ENCODE assay signal across 9 mouse cellular contexts in the genomic region with DNA sequence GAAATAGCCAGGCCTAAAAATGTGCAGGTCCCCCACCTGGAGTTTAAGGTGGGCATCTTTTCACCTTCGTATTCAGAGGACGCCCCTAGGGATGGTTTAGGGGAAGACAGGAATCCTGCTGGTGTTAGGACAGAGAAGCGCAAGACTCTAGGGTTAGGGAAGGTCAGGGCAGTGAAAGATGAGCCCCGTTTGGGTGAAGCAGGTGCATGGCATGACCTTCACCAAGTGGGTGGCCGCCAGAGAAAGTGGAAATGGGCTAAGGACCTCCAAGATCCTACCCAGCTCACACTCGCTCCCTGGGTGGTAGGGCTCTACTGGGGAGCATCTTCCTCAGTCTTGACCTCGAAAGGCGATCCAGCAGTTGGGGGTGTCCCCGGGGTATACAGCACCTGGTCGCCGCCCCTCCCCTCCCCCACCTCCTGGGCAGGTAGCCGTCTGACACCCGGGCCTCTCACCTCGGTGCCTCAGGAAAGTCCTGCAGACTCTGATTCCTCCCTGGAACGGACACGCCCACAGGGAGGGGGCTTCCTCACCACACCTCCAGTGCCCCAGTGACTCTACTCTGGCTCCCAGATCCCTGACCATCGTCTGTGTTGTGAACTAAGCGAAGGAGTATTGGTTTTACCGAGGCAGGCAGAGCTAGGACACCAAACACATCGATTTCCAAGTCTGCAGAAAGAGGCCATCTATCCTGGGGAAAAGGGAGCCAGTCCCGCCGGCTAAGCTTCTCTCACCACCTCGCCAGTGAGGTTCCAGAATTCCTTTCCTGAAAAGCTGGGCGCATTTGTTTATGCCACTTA. TPM values are rescaled to one million over a fixed set of nuclear protein-coding genes. Genes with fewer than 3 reads are reported as not detected.
DNase-seq lines count a peak whose midpoint lies in the region; ATAC-seq and TF ChIP-seq lines count a peak whose summit lies in the region.
"Had no signal": no experiment of that assay in that cellular context is flagged by ENCODE, and none has a peak within 500 bp of the region (broad histone marks: within the 10 kb centered on the region; RNA-seq: fewer than 3 reads in every experiment).

No protein-coding gene starts in this region.

- H3K9me3 ChIP-seq in E14TG2a.4 (ENCODE audit: low read length), result no peaks in the 10 kb centered on the region
- no peaks in the 10 kb centered on the region for H3K9me3 ChIP-seq in forebrain, embryonic 16.5 days (ENCODE audit: control insufficient read depth, low read length)
- no peaks in the 10 kb centered on the region for H3K9me3 ChIP-seq in liver, embryonic 15.5 days (replicated peaks)

- no peak overlapping the region for H3K9ac ChIP-seq in heart, adult 2 months (ENCODE audit: low read depth, low read length)
- no peak overlapping the region for H3K9ac ChIP-seq in forebrain, embryonic 16.5 days (replicated peaks; ENCODE audit: low read depth, low read length)
- H3K9ac ChIP-seq in liver, embryonic 15.5 days, result no peak overlapping the region

- DNase-seq in heart, adult 2 months, result no peak
- DNase-seq in heart, adult 9 months (ENCODE audit: low spot score in 2 of 2), result no peak
- DNase-seq in retina, embryonic 14.5 days (ENCODE audit: low spot score), result no peak
- DNase-seq in layer of hippocampus, adult 9-10 months (ENCODE audit: low spot score), result no peak
- no peak for DNase-seq in right cerebral cortex, adult 2 months (ENCODE audit: low spot score in 2 of 2)
- DNase-seq: cerebellum, adult 2 months had no signal

- TF ChIP-seq EP300 in heart, adult 2 months (IDR thresholded peaks at IDR 0.05; ENCODE audit: insufficient read depth, low read depth, low read length), result no peak

- no peaks in the 10 kb centered on the region for H3K79me2 ChIP-seq in heart, adult 2 months (replicated peaks; ENCODE audit: control insufficient read depth, insufficient read depth, low read length)

- WGBS in heart, adult 2 months, result 8% methylated on average over 22 of the region's 24 CpGs
- WGBS in forebrain, embryonic 16.5 days, result 14% methylated on average over 24 of the region's 24 CpGs
- 4% methylated on average over 24 of the region's 24 CpGs for WGBS in liver, embryonic 15.5 days (ENCODE audit: insufficient replicate concordance)

- H3K4me3 ChIP-seq in heart, adult 2 months, result 0 out of 2 replicates have a peak overlapping the region, but pooled peaks have one; percentile 14
- peak overlapping the region; percentile 53 for H3K4me3 ChIP-seq in E14TG2a.4 (replicated peaks; ENCODE audit: low read length)
- no peak overlapping the region for H3K4me3 ChIP-seq in forebrain, embryonic 16.5 days (replicated peaks; ENCODE audit: low read length)
- H3K4me3 ChIP-seq in liver, embryonic 15.5 days (replicated peaks), result no peak overlapping the region

- peaks cover 2% of the 10 kb centered on the region; the same call in 1 of the 2 replicates for H3K4me1 ChIP-seq in heart, adult 2 months (ENCODE audit: control insufficient read depth, insufficient read depth, low read length)
- H3K4me1 ChIP-seq in E14TG2a.4 (replicated peaks; ENCODE audit: low read depth, low read length), result peaks cover 80% of the 10 kb centered on the region
- peaks cover 4% of the 10 kb centered on the region; the same call in 1 of the 2 replicates for H3K4me1 ChIP-seq in forebrain, embryonic 16.5 days (replicated peaks; ENCODE audit: control insufficient read depth, insufficient read depth, low read length)
- peaks cover 10% of the 10 kb centered on the region for H3K4me1 ChIP-seq in liver, embryonic 15.5 days (replicated peaks)

- peak overlapping the region; percentile 0; the same call in 1 of the 2 replicates for H3K4me2 ChIP-seq in forebrain, embryonic 16.5 days (ENCODE audit: low read length)
- H3K4me2 ChIP-seq in liver, embryonic 15.5 days, result peak overlapping the region; percentile 34

- no peak for TF ChIP-seq CTCF in heart, adult 2 months (IDR thresholded peaks at IDR 0.05)
- TF ChIP-seq CTCF in E14TG2a.4 (conservative IDR thresholded peaks at IDR 0.05; ENCODE audit: low read length), result peak; percentile 7; the same call in 1 of the 2 replicates

- H3K36me3 ChIP-seq in heart, adult 2 months (ENCODE audit: control insufficient read depth, insufficient read depth, low read length), result no peaks in the 10 kb centered on the region
- no peaks in the 10 kb centered on the region for H3K36me3 ChIP-seq in E14TG2a.4 (ENCODE audit: insufficient read depth, low read length)
- no peaks in the 10 kb centered on the region for H3K36me3 ChIP-seq in forebrain, embryonic 16.5 days (ENCODE audit: control insufficient read depth, insufficient read depth)
- H3K36me3 ChIP-seq in liver, embryonic 15.5 days (replicated peaks), result no peaks in the 10 kb centered on the region

- H3K27ac ChIP-seq in heart, adult 2 months, result no peak overlapping the region
- no peak overlapping the region for H3K27ac ChIP-seq in forebrain, embryonic 16.5 days (ENCODE audit: low read length)
- no peak overlapping the region for H3K27ac ChIP-seq in liver, embryonic 15.5 days (replicated peaks)

- TF ChIP-seq POLR2A in heart, adult 2 months (IDR thresholded peaks at IDR 0.05; ENCODE audit: insufficient read depth, low read depth, low read length), result no peak

- no peak for ATAC-seq in forebrain, embryonic 16.5 days
- no peak for ATAC-seq in liver, embryonic 15.5 days (ENCODE audit: insufficient read depth)

- H3K27me3 ChIP-seq in heart, adult 2 months (ENCODE audit: control insufficient read depth, insufficient read depth, low read length), result peaks cover 4% of the 10 kb centered on the region; the same call in 1 of the 2 replicates
- peaks cover 28% of the 10 kb centered on the region for H3K27me3 ChIP-seq in E14TG2a.4 (ENCODE audit: insufficient read depth, low read length)
- no peaks in the 10 kb centered on the region; the same call in none of the 2 replicates for H3K27me3 ChIP-seq in forebrain, embryonic 16.5 days (replicated peaks; ENCODE audit: control insufficient read depth, insufficient read depth, low read length)
- H3K27me3 ChIP-seq in liver, embryonic 15.5 days, result peaks cover 30% of the 10 kb centered on the region

- intact Hi-C loops in heart, adult 2 months (cut with DNase I), result no loop called here

RNA-seq across cellular contexts. Expression of gene Axin2, which starts 10.6 kb away (rescaled TPM):
- total RNA-seq in heart, adult 2 months (2021), result 1 to 10 TPM; 3.5 to 6.6 TPM
- 2.7 and 2.8 TPM in 2 replicates for polyA plus RNA-seq in heart, adult 2 months (2012; rRNA removed)
- 5.9 and 8.4 TPM in 2 replicates for polyA plus RNA-seq in forebrain, embryonic 16.5 days (2015; fragmentation: Nextera tagmentation; extraction: Ambion mirVana)
- 0.10 and 0.38 TPM in 2 replicates for polyA plus RNA-seq in liver, embryonic 15.5 days (2015; fragmentation: Nextera tagmentation; extraction: Ambion mirVana)

Comparison
In these comparisons a context has a peak if more than half of its experiments do, and no peak if none do; other contexts are left out.
1. H3K4me3 ChIP-seq: peak in heart, adult 2 months (single experiment) and E14TG2a.4 (single experiment); none in forebrain, embryonic 16.5 days (single experiment) and liver, embryonic 15.5 days (single experiment).